Mouse (Mus musculus) C2C12 (cell line): ENCODE measurements around the gene Sc5d. TPM values are rescaled to one million over a fixed set of nuclear protein-coding genes. Genes with fewer than 3 reads are reported as not detected.

Experiments used
- H3K27me3 ChIP-seq: one replicate; pipeline ENCODE4 v1.6.1; 2011; ENCODE audit not compliant: control insufficient read depth, insufficient read depth, insufficient read length
- H3K36me3 ChIP-seq: one replicate; pipeline ENCODE4 v1.6.1; 2011; ENCODE audit not compliant: control insufficient read depth, insufficient read depth
- H3K4me3 ChIP-seq: one replicate; pipeline ENCODE4 v1.5.1; 2011; ENCODE audit warnings: mild to moderate bottlenecking, control low read depth; ENCODE audit not compliant: poor library complexity, insufficient read depth, severe bottlenecking
- H3K79me2 ChIP-seq: one replicate; pipeline ENCODE4 v1.6.1; 2011; ENCODE audit not compliant: control insufficient read depth, insufficient read depth
- H3K79me3 ChIP-seq: one replicate; pipeline ENCODE4 v1.6.1; 2011; ENCODE audit warnings: low read depth, control low read depth
- H3ac ChIP-seq: one replicate; pipeline ENCODE3; 2011; ENCODE audit warnings: low read depth; ENCODE audit not compliant: control insufficient read depth, insufficient read length
- CEBPB ChIP-seq: IDR thresholded peaks from one replicate; pipeline ENCODE4 v1.6.1; 2011; ENCODE audit warnings: low read depth, mild to moderate bottlenecking, control low read depth, moderate library complexity
- CTCF ChIP-seq: IDR thresholded peaks from one replicate; pipeline ENCODE4 v1.5.1; 2011; ENCODE audit not compliant: control insufficient read depth, insufficient read depth, insufficient read length
- FOSL1 ChIP-seq: IDR thresholded peaks from one replicate; pipeline ENCODE4 v1.8.0; 2011; ENCODE audit warnings: mild to moderate bottlenecking, low read length; ENCODE audit not compliant: poor library complexity, insufficient read depth, severe bottlenecking
- MAX ChIP-seq: IDR thresholded peaks from one replicate; pipeline ENCODE4 v1.6.1; 2011; ENCODE audit warnings: mild to moderate bottlenecking, control low read depth
- MYOD1 ChIP-seq: IDR thresholded peaks from one replicate; pipeline ENCODE4 v1.6.1; 2011; ENCODE audit warnings: low read depth; ENCODE audit not compliant: control insufficient read depth, insufficient read length
- MYOG ChIP-seq: IDR thresholded peaks from one replicate; pipeline ENCODE4 v1.6.1; 2011; ENCODE audit not compliant: control insufficient read depth, insufficient read length; ENCODE audit errors: extremely low read depth
- USF1 ChIP-seq: IDR thresholded peaks from one replicate; pipeline ENCODE4 v1.6.1; 2011; ENCODE audit warnings: low read depth, mild to moderate bottlenecking, control low read depth, moderate library complexity
- polyA plus RNA-seq: library from polyadenylated mRNA; unstranded; fragments of >200 nt; fragmentation: generic; extraction: Trizol; gene quantifications from one replicate; pipeline ENCODE4 v1.2.1, GENCODE M21; 2012; ENCODE audit warnings: missing spikeins

Sc5d gene
- polyA plus RNA-seq, 1 experiment: 17.1 TPM

- Histone ChIP-seq H3K79me3 (no peaks in the 10 kb centered on the region), H3K4me3 (no peak overlapping the region), H3ac (no peak overlapping the region), H3K36me3 (no peaks in the 10 kb centered on the region), H3K27me3 (no peaks in the 10 kb centered on the region), H3K79me2 (no peaks in the 10 kb centered on the region)
- TF ChIP-seq MYOG (no peak), USF1 (no peak), CEBPB (no peak), MAX (no peak), FOSL1 (no peak), CTCF (no peak), MYOD1 (no peak)
Observed at GRCm38 (mm10) chr9:42217685-42218084, 46.4 kb downstream of the Sc5d start.

- no peaks in the 10 kb centered on the region for H3K36me3 ChIP-seq
- no peaks in the 10 kb centered on the region for H3K79me2 ChIP-seq
- no peaks in the 10 kb centered on the region for H3K79me3 ChIP-seq
- TF ChIP-seq USF1 (no peak), CEBPB (no peak), MAX (no peak), CTCF (no peak), MYOD1 (no peak), MYOG (no peak), FOSL1 (no peak)
- no peaks in the 10 kb centered on the region for H3K27me3 ChIP-seq
- H3K4me3 ChIP-seq: no peak overlapping the region
- H3ac ChIP-seq: no peak overlapping the region
Observed at GRCm38 (mm10) chr9:42214116-42214515, 49.9 kb downstream of the Sc5d start.

- Histone ChIP-seq H3K4me3 (no peak overlapping the region), H3K79me3 (no peaks in the 10 kb centered on the region), H3ac (no peak overlapping the region), H3K79me2 (no peaks in the 10 kb centered on the region), H3K27me3 (no peaks in the 10 kb centered on the region), H3K36me3 (no peaks in the 10 kb centered on the region)
- TF ChIP-seq MAX: no peak
Observed at GRCm38 (mm10) chr9:42213142-42213541, 50.9 kb downstream of the Sc5d start.

GRCm38 (mm10) chr9:42209666-42210065 is 54.4 kb downstream of the Sc5d start:
- Histone ChIP-seq H3K79me3 (no peaks in the 10 kb centered on the region), H3K79me2 (no peaks in the 10 kb centered on the region), H3K27me3 (no peaks in the 10 kb centered on the region), H3K36me3 (no peaks in the 10 kb centered on the region), H3K4me3 (no peak overlapping the region), H3ac (no peak overlapping the region)
- TF ChIP-seq USF1 (no peak), MAX (peak; percentile 61), CTCF (no peak), MYOD1 (no peak), FOSL1 (peak; percentile 9)

GRCm38 (mm10) chr9:42208463-42208862 is 55.6 kb downstream of the Sc5d start:
- H3K79me2 ChIP-seq: no peaks in the 10 kb centered on the region
- TF ChIP-seq CEBPB (no peak), FOSL1 (peak; percentile 2)
- no peaks in the 10 kb centered on the region for H3K27me3 ChIP-seq
- no peaks in the 10 kb centered on the region for H3K36me3 ChIP-seq
- no peak overlapping the region for H3ac ChIP-seq
- no peak overlapping the region for H3K4me3 ChIP-seq
- H3K79me3 ChIP-seq: no peaks in the 10 kb centered on the region

- no peak overlapping the region for H3ac ChIP-seq
- no peaks in the 10 kb centered on the region for H3K36me3 ChIP-seq
- H3K27me3 ChIP-seq: no peaks in the 10 kb centered on the region
- no peaks in the 10 kb centered on the region for H3K79me3 ChIP-seq
- H3K4me3 ChIP-seq: no peak overlapping the region
- TF ChIP-seq MYOD1 (no peak), FOSL1 (no peak), MAX (no peak), CTCF (no peak), MYOG (no peak), USF1 (no peak), CEBPB (no peak)
- no peaks in the 10 kb centered on the region for H3K79me2 ChIP-seq
Observed at GRCm38 (mm10) chr9:42206750-42207149, 57.3 kb downstream of the Sc5d start.
